Mouse (Mus musculus) heart, embryonic 14.5 days (tissue): ENCODE measurements around the gene Tspan33. TPM values are rescaled to one million over a fixed set of nuclear protein-coding genes. Genes with fewer than 3 reads are reported as not detected.
"Not testable (repeated sequence)": the region's sequence is repeated elsewhere in the genome, so short reads cannot be mapped to it uniquely, and the experiment has no call there.

Experiments
- ATAC-seq: fragments of 200-750 bp; cut with Nextera tagmentation; 2 replicates; pipeline ENCODE4 v1.8.0; 2017; ENCODE audit warnings: low read depth, moderate TSS enrichment; ENCODE audit not compliant: insufficient number of reproducible peaks, insufficient read depth, low FRiP score
- H3K27ac ChIP-seq, 2 experiments: fragments of 200-500 bp in 1 of 2; fragments of 300-500 bp in 1 of 2; sonication (generic) in 1 of 2; replicated peaks in 1 of 2; 2 replicates each; pipeline ENCODE4 v1.5.1; 2012 to 2014; ENCODE audit warnings: low read depth in 2 of 2, low read length in 2 of 2, control low read depth in 1 of 2, mild to moderate bottlenecking in 1 of 2, mixed read lengths in 1 of 2; ENCODE audit not compliant: control insufficient read depth in 1 of 2, insufficient read depth in 1 of 2
- H3K27me3 ChIP-seq: fragments of 300-500 bp; sonication (generic); 2 replicates; pipeline ENCODE4 v1.6.1; 2014; ENCODE audit warnings: mild to moderate bottlenecking, low read length, control low read depth; ENCODE audit not compliant: control insufficient read depth, insufficient read depth
- H3K36me3 ChIP-seq: fragments of 300-500 bp; sonication (generic); 2 replicates; pipeline ENCODE4 v1.6.1; 2014; ENCODE audit warnings: mild to moderate bottlenecking, control low read depth, low read length, mixed read lengths; ENCODE audit not compliant: control insufficient read depth, insufficient read depth
- H3K4me1 ChIP-seq, 2 experiments: fragments of 200-500 bp in 1 of 2; fragments of 300-500 bp in 1 of 2; sonication (generic) in 1 of 2; 2 replicates each; pipeline ENCODE4 v1.6.1; 2012 to 2014; ENCODE audit warnings: low read length in 2 of 2, control low read depth in 1 of 2, mixed read lengths in 1 of 2; ENCODE audit not compliant: control insufficient read depth in 2 of 2, insufficient read depth in 2 of 2
- H3K4me2 ChIP-seq: fragments of 300-500 bp; sonication (generic); 2 replicates; pipeline ENCODE4 v1.6.1; 2014; ENCODE audit warnings: mild to moderate bottlenecking, low read length
- H3K4me3 ChIP-seq, 2 experiments: fragments of 200-500 bp in 1 of 2; fragments of 300-500 bp in 1 of 2; sonication (generic) in 1 of 2; 2 replicates each; pipeline ENCODE4 v1.5.1; 2012 to 2014; ENCODE audit warnings: low read length in 2 of 2, mild to moderate bottlenecking in 2 of 2, control low read depth in 1 of 2, low read depth in 1 of 2, moderate library complexity in 1 of 2; ENCODE audit not compliant: control insufficient read depth in 1 of 2, insufficient read depth in 1 of 2
- H3K9ac ChIP-seq: fragments of 300-500 bp; sonication (generic); 2 replicates; pipeline ENCODE4 v1.6.1; 2014; ENCODE audit warnings: mild to moderate bottlenecking, low read length
- H3K9me3 ChIP-seq: fragments of 300-500 bp; sonication (generic); 2 replicates; pipeline ENCODE4 v1.6.1; 2016; ENCODE audit warnings: low read length, control low read depth; ENCODE audit not compliant: control insufficient read depth
- WGBS: fragments of 180-500 bp; shearing (Covaris S2); extraction: QIAGEN DNeasy Blood & Tissue Kit; methylation state at CpG from one replicate; pipeline ENCODE4 v1.1.7; 2014; 5-methylcytosine and 5-hydroxymethylcytosine counted together
- polyA plus RNA-seq: library from polyadenylated mRNA; unstranded; fragments of >200 nt; fragmentation: Nextera tagmentation; extraction: Ambion mirVana; gene quantifications from 2 replicates; pipeline ENCODE4 v1.2.1, GENCODE M21; 2014

Gene Tspan33
- polyA plus RNA-seq, 1 experiment from 2014 or later, result 2.4 TPM

- Histone ChIP-seq H3K36me3 (peaks cover 74% of the 10 kb centered on the region), H3K27ac (no peak overlapping the region), H3K27me3 (no peaks in the 10 kb centered on the region), H3K9me3 (no peaks in the 10 kb centered on the region), H3K4me3 (no peak overlapping the region), H3K9ac (no peak overlapping the region), H3K4me2 (no peak overlapping the region), H3K4me1 (no peaks in the 10 kb centered on the region)
- WGBS, result 88% methylated on average over 4 of the region's 4 CpGs
- ATAC-seq, result no peak
Measured at GRCm38 (mm10) chr6:29756476-29756875, 62.5 kb downstream of the Tspan33 start.

- Histone ChIP-seq H3K4me3 (no peak overlapping the region), H3K4me2 (no peak overlapping the region), H3K27me3 (no peaks in the 10 kb centered on the region), H3K9me3 (no peaks in the 10 kb centered on the region), H3K27ac (no peak overlapping the region), H3K9ac (no peak overlapping the region), H3K36me3 (peaks cover 70% of the 10 kb centered on the region), H3K4me1 (no peaks in the 10 kb centered on the region)
- no peak for ATAC-seq
- 30% methylated on average over 4 of the region's 4 CpGs for WGBS
Measured at GRCm38 (mm10) chr6:29758417-29758816, 64.4 kb downstream of the Tspan33 start.

- Histone ChIP-seq H3K4me2 (no peak overlapping the region), H3K9me3 (no peaks in the 10 kb centered on the region), H3K27me3 (no peaks in the 10 kb centered on the region), H3K27ac (no peak overlapping the region), H3K4me3 (no peak overlapping the region), H3K4me1 (no peaks in the 10 kb centered on the region), H3K36me3 (peaks cover 63% of the 10 kb centered on the region), H3K9ac (no peak overlapping the region)
- 86% methylated on average over 13 of the region's 13 CpGs for WGBS
- no peak for ATAC-seq
Measured at GRCm38 (mm10) chr6:29759012-29759679, 65.1 kb downstream of the Tspan33 start.

GRCm38 (mm10) chr6:29760397-29760796 lies 66.4 kb downstream of the Tspan33 start:
- H3K27ac ChIP-seq, H3K9ac ChIP-seq, H3K4me2 ChIP-seq, ATAC-seq, H3K27me3 ChIP-seq, H3K4me3 ChIP-seq, H3K9me3 ChIP-seq, H3K4me1 ChIP-seq: not testable (repeated sequence)
- H3K36me3 ChIP-seq, result peaks cover 50% of the 10 kb centered on the region
- 86% methylated on average over 2 of the region's 2 CpGs for WGBS

GRCm38 (mm10) chr6:29761282-29761681 lies 67.3 kb downstream of the Tspan33 start:
- Histone ChIP-seq H3K27me3 (no peaks in the 10 kb centered on the region), H3K27ac (no peak overlapping the region), H3K4me3 (no peak overlapping the region), H3K9me3 (no peaks in the 10 kb centered on the region), H3K9ac (no peak overlapping the region), H3K4me1 (no peaks in the 10 kb centered on the region), H3K4me2 (no peak overlapping the region), H3K36me3 (peaks cover 42% of the 10 kb centered on the region)
- ATAC-seq, result no peak
- WGBS, result 93% methylated on average over 4 of the region's 4 CpGs

GRCm38 (mm10) chr6:29762524-29762923 lies 68.5 kb downstream of the Tspan33 start:
- no peak overlapping the region for H3K4me3 ChIP-seq
- 63% methylated on average over 4 of the region's 4 CpGs for WGBS
- H3K9me3 ChIP-seq, result no peaks in the 10 kb centered on the region
- H3K4me1 ChIP-seq, result no peaks in the 10 kb centered on the region
- H3K4me2 ChIP-seq, result no peak overlapping the region
- no peak overlapping the region for H3K27ac ChIP-seq
- H3K27me3 ChIP-seq, result no peaks in the 10 kb centered on the region
- no peak overlapping the region for H3K9ac ChIP-seq
- H3K36me3 ChIP-seq, result peaks cover 33% of the 10 kb centered on the region
- no peak for ATAC-seq

- Histone ChIP-seq H3K36me3 (no peaks in the 10 kb centered on the region), H3K9me3 (no peaks in the 10 kb centered on the region), H3K4me3 (no peak overlapping the region), H3K27ac (no peak overlapping the region), H3K4me1 (peaks cover 0 to 7% of the 10 kb centered on the region in 2 experiments; a peak in 2 of 4 replicates), H3K4me2 (no peak overlapping the region), H3K9ac (no peak overlapping the region), H3K27me3 (no peaks in the 10 kb centered on the region)
- no peak for ATAC-seq
- 84% methylated on average over 2 of the region's 2 CpGs for whole genome bisulfite sequencing
Measured at GRCm38 (mm10) chr6:29766874-29767273, 72.9 kb downstream of the Tspan33 start.
